Mouse (Mus musculus) ZHBTc4 (cell line): ENCODE results near the gene Nop58.

ENCODE experiments used
- DNase-seq: peaks from one replicate; pipeline ENCODE4 v3.0.0-alpha.2; 2011; ENCODE audit warnings: low read depth, low spot score

The Nop58 gene

GRCm38 (mm10) chr1:59719900-59720299 lies 35.1 kb downstream of the Nop58 start:
- peak; percentile 67 for DNase-seq

GRCm38 (mm10) chr1:59725661-59726060 lies 40.9 kb downstream of the Nop58 start:
- no peak for DNase-seq

GRCm38 (mm10) chr1:59730106-59730505 lies 45.3 kb downstream of the Nop58 start:
- DNase-seq = no peak

- DNase-seq = no peak
These were observed 46.0 kb downstream of the Nop58 start for GRCm38 (mm10) chr1:59730737-59731136.

GRCm38 (mm10) chr1:59734076-59734475 lies 49.3 kb downstream of the Nop58 start:
- no peak for DNase-seq

- no peak for DNase-seq
These were observed 54.1 kb downstream of the Nop58 start for GRCm38 (mm10) chr1:59738768-59739414.

- no peak for DNase-seq
These were observed 55.0 kb downstream of the Nop58 start for GRCm38 (mm10) chr1:59739577-59740354.

GRCm38 (mm10) chr1:59749047-59749446 lies 64.3 kb downstream of the Nop58 start:
- DNase-seq = no peak

GRCm38 (mm10) chr1:59749724-59750123 lies 65.0 kb downstream of the Nop58 start:
- DNase-seq = peak; percentile 85

GRCm38 (mm10) chr1:59755298-59755697 lies 70.5 kb downstream of the Nop58 start:
- DNase-seq = no peak

GRCm38 (mm10) chr1:59758325-59758724 lies 73.6 kb downstream of the Nop58 start:
- no peak for DNase-seq

GRCm38 (mm10) chr1:59762208-59762607 lies 77.4 kb downstream of the Nop58 start:
- no peak for DNase-seq

- DNase-seq = no peak
These were observed 77.9 kb downstream of the Nop58 start for GRCm38 (mm10) chr1:59762651-59763163.

GRCm38 (mm10) chr1:59763164-59763768 lies 78.5 kb downstream of the Nop58 start, which contains the start of gene Bmpr2:
Bmpr2 (plus strand) TSS chr1:59763400.
- DNase-seq = peak; percentile 92

GRCm38 (mm10) chr1:59763781-59764251 lies 79.0 kb downstream of the Nop58 start:
- peak; percentile 57 for DNase-seq

- DNase-seq = peak; percentile 52
These were observed 79.7 kb downstream of the Nop58 start for GRCm38 (mm10) chr1:59764407-59764971.

- DNase-seq = no peak
These were observed 80.5 kb downstream of the Nop58 start for GRCm38 (mm10) chr1:59765279-59765678.

- DNase-seq = no peak
These were observed 81.9 kb downstream of the Nop58 start for GRCm38 (mm10) chr1:59766626-59767025.
